Mouse (Mus musculus) embryonic facial prominence, embryonic 12.5 days (tissue): ENCODE results near the gene Hes1. TPM values are rescaled to one million over a fixed set of nuclear protein-coding genes. Genes with fewer than 3 reads are reported as not detected.

ENCODE experiments used
- ATAC-seq: fragments of 200-750 bp; cut with Nextera tagmentation; 2 replicates; pipeline ENCODE4 v1.8.0; 2017; ENCODE audit not compliant: insufficient number of reproducible peaks, insufficient read depth, low FRiP score, low TSS enrichment
- H3K27ac ChIP-seq: fragments of 300-500 bp; sonication (generic); 2 replicates; pipeline ENCODE4 v1.5.1; 2016; ENCODE audit warnings: mild to moderate bottlenecking
- H3K27me3 ChIP-seq: fragments of 300-500 bp; sonication (generic); 2 replicates; pipeline ENCODE4 v1.6.1; 2016; ENCODE audit warnings: mild to moderate bottlenecking, moderate library complexity
- H3K36me3 ChIP-seq: fragments of 300-500 bp; sonication (generic); 2 replicates; pipeline ENCODE4 v1.6.1; 2016; ENCODE audit warnings: mild to moderate bottlenecking
- H3K4me1 ChIP-seq: fragments of 300-500 bp; sonication (generic); 2 replicates; pipeline ENCODE4 v1.6.1; 2016
- H3K4me2 ChIP-seq: fragments of 300-500 bp; sonication (generic); replicated peaks from 2 replicates; pipeline ENCODE4 v1.6.1; 2016; ENCODE audit warnings: mild to moderate bottlenecking, moderate library complexity
- H3K4me3 ChIP-seq: fragments of 300-500 bp; sonication (generic); 2 replicates; pipeline ENCODE4 v1.5.1; 2016; ENCODE audit warnings: mild to moderate bottlenecking
- H3K9ac ChIP-seq: fragments of 300-500 bp; sonication (generic); 2 replicates; pipeline ENCODE4 v1.6.1; 2016; ENCODE audit warnings: mild to moderate bottlenecking, moderate library complexity
- H3K9me3 ChIP-seq: fragments of 300-500 bp; sonication (generic); 2 replicates; pipeline ENCODE4 v1.6.1; 2016; ENCODE audit warnings: mild to moderate bottlenecking, moderate library complexity
- WGBS: fragments of 180-500 bp; shearing (Covaris S2); methylation state at CpG from one replicate; pipeline ENCODE4 v1.1.7; 2016; 5-methylcytosine and 5-hydroxymethylcytosine counted together
- polyA plus RNA-seq: library from polyadenylated mRNA; unstranded; fragments of >200 nt; fragmentation: Nextera tagmentation; extraction: Ambion mirVana; gene quantifications from 2 replicates; pipeline ENCODE4 v1.2.1, GENCODE M21; 2016

Gene Hes1
- polyA plus RNA-seq, 1 experiment from 2014 or later: 65.2 TPM

DNA sequence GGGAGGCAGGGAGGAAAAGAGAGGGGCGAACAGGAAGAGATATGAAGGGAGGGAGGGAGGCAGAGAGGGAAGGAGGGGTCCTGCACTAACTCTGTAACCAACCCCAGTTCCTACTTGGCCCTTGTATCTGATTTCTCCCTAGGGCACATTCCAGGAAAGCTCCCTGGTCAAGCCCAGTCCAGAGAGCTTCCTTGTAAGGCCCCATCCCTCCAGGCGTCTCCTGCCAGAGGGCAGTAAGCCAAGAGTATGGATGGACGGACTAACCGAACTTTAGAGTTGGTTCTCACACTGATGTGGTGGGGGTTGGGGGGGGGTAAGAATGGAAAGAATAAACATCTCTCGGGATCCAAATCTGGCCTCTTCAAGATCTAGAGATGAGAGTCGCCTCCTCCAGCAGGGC, 29.7 kb upstream of the Hes1 start:
- Histone ChIP-seq H3K36me3 (no peaks in the 10 kb centered on the region), H3K9me3 (no peaks in the 10 kb centered on the region), H3K27me3 (no peaks in the 10 kb centered on the region), H3K4me2 (no peak overlapping the region), H3K9ac (no peak overlapping the region), H3K4me3 (no peak overlapping the region), H3K4me1 (peaks cover 23% of the 10 kb centered on the region), H3K27ac (no peak overlapping the region)
- 35% methylated on average over 6 of the region's 6 CpGs for WGBS
- no peak for ATAC-seq

DNA sequence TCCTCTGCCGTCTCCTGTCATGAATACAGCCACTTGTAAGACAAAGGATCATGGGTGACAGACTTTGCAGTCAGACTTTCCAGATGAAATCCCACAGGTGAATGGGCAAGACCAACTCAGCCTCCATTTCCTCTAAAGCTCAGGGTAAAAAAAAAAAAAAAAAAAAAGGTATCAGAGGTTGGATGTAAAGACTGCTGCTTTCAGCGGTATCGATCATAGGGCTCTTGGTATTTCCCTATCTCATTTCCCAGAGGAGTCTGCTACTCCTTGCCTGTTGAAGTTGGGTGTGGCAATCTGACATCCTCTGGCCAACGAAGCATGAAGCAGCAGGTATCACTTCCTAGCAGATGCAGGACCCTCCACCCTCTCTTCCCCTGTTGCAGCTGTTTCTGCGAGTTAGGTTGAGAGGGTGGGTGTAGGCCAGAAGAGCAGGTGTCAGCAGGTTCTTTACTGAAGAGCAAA, 29.2 kb upstream of the Hes1 start:
- no peaks in the 10 kb centered on the region for H3K9me3 ChIP-seq
- H3K4me1 ChIP-seq: peaks cover 22% of the 10 kb centered on the region
- ATAC-seq: no peak
- no peak overlapping the region for H3K4me3 ChIP-seq
- H3K9ac ChIP-seq: no peak overlapping the region
- no peak overlapping the region for H3K4me2 ChIP-seq
- no peaks in the 10 kb centered on the region for H3K27me3 ChIP-seq
- no peaks in the 10 kb centered on the region for H3K36me3 ChIP-seq
- no peak overlapping the region for H3K27ac ChIP-seq
- WGBS: 67% methylated on average over 5 of the region's 5 CpGs

DNA sequence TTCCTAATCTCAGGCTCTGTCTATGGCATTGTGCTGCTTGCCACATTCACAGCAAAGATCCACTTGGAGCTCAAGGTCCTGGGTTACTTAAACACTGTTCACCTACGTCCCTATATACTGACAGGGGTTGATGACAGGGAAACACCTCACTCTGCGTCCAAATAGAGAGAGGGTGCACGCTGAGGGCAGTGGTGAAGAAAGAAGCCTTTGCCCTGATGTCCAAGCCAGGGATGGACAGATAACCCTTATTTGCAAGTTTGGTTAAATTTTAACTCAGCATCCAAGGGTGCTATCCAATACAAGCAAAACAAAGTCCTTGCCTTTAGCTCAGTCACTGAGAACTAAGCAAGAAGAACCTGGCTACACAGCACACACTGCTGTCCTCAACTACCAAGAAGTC, 28.1 kb upstream of the Hes1 start:
- no peaks in the 10 kb centered on the region for H3K27me3 ChIP-seq
- no peaks in the 10 kb centered on the region for H3K36me3 ChIP-seq
- no peaks in the 10 kb centered on the region for H3K9me3 ChIP-seq
- WGBS: 90% methylated on average over 3 of the region's 3 CpGs
- peaks cover 22% of the 10 kb centered on the region for H3K4me1 ChIP-seq
- H3K4me3 ChIP-seq: no peak overlapping the region
- no peak overlapping the region for H3K4me2 ChIP-seq
- H3K9ac ChIP-seq: no peak overlapping the region
- H3K27ac ChIP-seq: no peak overlapping the region
- no peak for ATAC-seq

DNA sequence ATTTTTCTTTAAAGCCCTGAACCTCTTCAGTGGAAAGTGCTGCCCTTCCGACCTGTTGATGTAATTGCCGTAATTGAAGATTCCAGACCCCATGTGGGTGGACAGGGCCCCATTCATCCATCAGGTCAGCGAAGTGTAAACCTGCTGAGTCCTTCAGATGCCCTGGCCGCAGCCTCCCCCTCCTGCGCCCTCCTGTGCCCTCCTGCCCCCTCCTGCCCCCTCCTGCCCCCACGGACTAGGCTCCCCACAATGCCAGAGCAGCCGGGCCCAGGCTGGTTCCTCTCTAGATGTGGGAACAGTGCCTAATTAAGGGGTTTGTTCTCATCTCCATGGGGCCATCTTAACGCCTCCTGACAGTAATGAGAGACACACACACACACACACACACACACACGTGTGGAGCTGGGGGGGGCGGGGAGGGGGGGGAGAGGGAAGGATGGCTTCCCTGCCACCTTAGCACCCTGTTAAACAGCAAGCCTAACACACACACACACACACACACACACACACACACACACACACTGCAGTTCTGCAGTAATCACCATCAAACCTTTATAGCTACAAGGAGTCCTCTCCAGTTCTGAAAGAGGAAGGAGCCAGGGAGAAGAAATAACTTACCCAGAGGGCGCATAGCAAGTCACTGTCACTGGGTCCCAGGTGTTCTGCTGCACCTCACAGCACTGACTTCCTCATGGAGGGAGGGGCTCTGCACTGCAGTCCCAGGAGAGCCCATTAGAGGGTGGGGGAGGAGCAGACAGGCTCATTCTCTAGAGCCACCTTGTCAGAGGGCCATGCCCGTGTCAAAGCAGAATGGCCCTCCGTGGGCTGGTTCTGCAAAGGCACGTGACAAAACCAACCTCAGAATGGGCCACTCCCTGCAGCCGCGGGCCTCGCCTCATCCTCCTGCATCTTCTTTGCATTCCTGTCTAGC, 25.3 kb upstream of the Hes1 start:
- H3K4me1 ChIP-seq: peaks cover 17% of the 10 kb centered on the region
- H3K36me3 ChIP-seq: no peaks in the 10 kb centered on the region
- H3K27me3 ChIP-seq: no peaks in the 10 kb centered on the region
- no peak overlapping the region for H3K4me3 ChIP-seq
- no peak overlapping the region for H3K9ac ChIP-seq
- 14% methylated on average over 15 of the region's 17 CpGs for WGBS
- peak; percentile 81 for ATAC-seq
- H3K9me3 ChIP-seq: no peaks in the 10 kb centered on the region
- no peak overlapping the region for H3K27ac ChIP-seq
- no peak overlapping the region for H3K4me2 ChIP-seq

DNA sequence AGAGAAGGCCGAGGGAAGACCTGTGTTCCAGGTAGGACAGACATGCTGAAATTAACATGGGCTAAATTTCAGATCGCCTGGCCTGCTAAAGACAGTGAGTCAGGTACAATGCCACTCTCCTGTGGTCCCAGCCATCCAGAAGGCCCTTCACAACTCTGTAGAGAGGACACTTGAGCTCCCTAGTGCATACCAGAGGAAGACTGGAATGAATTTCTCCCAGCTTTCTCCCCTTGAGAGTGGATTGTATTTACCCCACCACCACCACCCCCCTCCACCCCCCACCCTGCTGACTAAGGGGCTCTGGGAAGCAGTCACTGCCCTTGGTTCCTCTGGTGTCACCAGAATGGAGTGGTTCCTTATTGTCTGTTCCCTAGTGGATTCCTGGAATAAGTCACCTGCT, 24.3 kb upstream of the Hes1 start:
- Histone ChIP-seq H3K4me3 (no peak overlapping the region), H3K27ac (no peak overlapping the region), H3K27me3 (no peaks in the 10 kb centered on the region), H3K4me2 (no peak overlapping the region), H3K4me1 (peaks cover 9% of the 10 kb centered on the region), H3K9ac (no peak overlapping the region), H3K9me3 (no peaks in the 10 kb centered on the region), H3K36me3 (no peaks in the 10 kb centered on the region)
- WGBS: 65% methylated on average over 2 of the region's 2 CpGs
- ATAC-seq: no peak

GRCm38 (mm10) chr16:30042859-30043258, 21.3 kb upstream of the Hes1 start:
- H3K4me3 ChIP-seq: no peak overlapping the region
- peaks cover 13% of the 10 kb centered on the region for H3K4me1 ChIP-seq
- no peak overlapping the region for H3K27ac ChIP-seq
- no peaks in the 10 kb centered on the region for H3K27me3 ChIP-seq
- no peak overlapping the region for H3K4me2 ChIP-seq
- ATAC-seq: no peak
- H3K36me3 ChIP-seq: no peaks in the 10 kb centered on the region
- WGBS: 67% methylated on average over 4 of the region's 4 CpGs
- no peaks in the 10 kb centered on the region for H3K9me3 ChIP-seq
- H3K9ac ChIP-seq: no peak overlapping the region

- H3K36me3 ChIP-seq: no peaks in the 10 kb centered on the region
- no peak for ATAC-seq
- H3K9me3 ChIP-seq: no peaks in the 10 kb centered on the region
- WGBS: 41% methylated on average over 5 of the region's 5 CpGs
- no peak overlapping the region for H3K9ac ChIP-seq
- no peak overlapping the region for H3K4me3 ChIP-seq
- H3K27me3 ChIP-seq: no peaks in the 10 kb centered on the region
- no peak overlapping the region for H3K27ac ChIP-seq
- peaks cover 5% of the 10 kb centered on the region; the same call in 1 of the 2 replicates for H3K4me1 ChIP-seq
- no peak overlapping the region for H3K4me2 ChIP-seq
Observed at GRCm38 (mm10) chr16:30045615-30046014, 18.6 kb upstream of the Hes1 start.

DNA sequence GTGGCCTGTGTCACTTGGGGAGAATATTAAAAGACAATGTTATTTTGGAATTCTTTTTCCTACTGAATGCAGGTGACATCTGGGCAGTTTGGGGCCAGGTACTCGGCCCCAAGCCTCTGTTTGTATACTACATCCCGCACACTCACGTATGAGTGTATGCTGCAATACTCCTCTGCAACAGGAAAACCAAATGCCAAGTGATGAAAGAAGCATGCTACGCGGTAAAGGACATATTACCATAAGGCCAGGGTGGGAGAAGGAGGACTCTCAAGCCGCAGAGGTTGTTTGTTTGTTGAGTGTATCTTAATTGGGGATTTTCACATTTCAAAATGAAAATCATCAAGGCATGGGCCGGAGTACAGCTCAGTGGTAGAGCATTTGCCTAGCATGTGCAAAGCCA, 17.2 kb upstream of the Hes1 start:
- Histone ChIP-seq H3K4me1 (peaks cover 5% of the 10 kb centered on the region; the same call in 1 of the 2 replicates), H3K27ac (no peak overlapping the region), H3K4me2 (no peak overlapping the region), H3K36me3 (no peaks in the 10 kb centered on the region), H3K9ac (no peak overlapping the region), H3K9me3 (no peaks in the 10 kb centered on the region), H3K27me3 (no peaks in the 10 kb centered on the region), H3K4me3 (no peak overlapping the region)
- WGBS: 76% methylated on average over 7 of the region's 7 CpGs
- no peak for ATAC-seq

DNA sequence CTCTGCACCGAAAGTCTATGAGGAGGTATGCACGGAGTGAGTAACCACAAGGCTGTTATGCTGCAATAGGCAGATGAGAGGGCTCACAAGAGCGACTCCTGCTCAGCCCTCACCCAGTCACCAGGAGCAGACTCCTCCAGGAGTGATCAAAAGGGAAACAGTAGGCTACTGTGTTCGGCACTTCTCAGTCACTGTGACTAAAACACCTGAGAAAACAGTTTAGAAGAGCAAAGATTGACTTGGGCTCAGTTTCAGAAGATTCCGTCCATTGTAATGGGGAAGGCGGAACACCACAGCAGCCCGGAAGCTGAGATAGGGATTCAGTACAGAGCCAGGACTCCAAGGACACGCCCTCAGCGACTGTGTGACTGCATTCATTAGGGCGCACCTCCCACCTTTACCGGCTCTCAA, 16.8 kb upstream of the Hes1 start:
- H3K4me1 ChIP-seq: peaks cover 6% of the 10 kb centered on the region
- H3K4me2 ChIP-seq: no peak overlapping the region
- WGBS: 43% methylated on average over 11 of the region's 11 CpGs
- no peak overlapping the region for H3K27ac ChIP-seq
- no peak for ATAC-seq
- H3K36me3 ChIP-seq: no peaks in the 10 kb centered on the region
- no peaks in the 10 kb centered on the region for H3K27me3 ChIP-seq
- no peaks in the 10 kb centered on the region for H3K9me3 ChIP-seq
- H3K9ac ChIP-seq: no peak overlapping the region
- no peak overlapping the region for H3K4me3 ChIP-seq

GRCm38 (mm10) chr16:30050767-30051490, 13.3 kb upstream of the Hes1 start:
- Histone ChIP-seq H3K4me3 (no peak overlapping the region), H3K4me2 (no peak overlapping the region), H3K4me1 (peaks cover 5% of the 10 kb centered on the region; the same call in 1 of the 2 replicates), H3K27ac (no peak overlapping the region), H3K27me3 (no peaks in the 10 kb centered on the region), H3K36me3 (no peaks in the 10 kb centered on the region), H3K9me3 (no peaks in the 10 kb centered on the region), H3K9ac (no peak overlapping the region)
- WGBS: 65% methylated on average over 10 of the region's 10 CpGs
- ATAC-seq: no peak

- H3K36me3 ChIP-seq: no peaks in the 10 kb centered on the region
- H3K9me3 ChIP-seq: no peaks in the 10 kb centered on the region
- H3K27ac ChIP-seq: no peak overlapping the region
- no peak overlapping the region for H3K4me3 ChIP-seq
- no peak for ATAC-seq
- H3K9ac ChIP-seq: no peak overlapping the region
- H3K4me2 ChIP-seq: no peak overlapping the region
- no peaks in the 10 kb centered on the region for H3K27me3 ChIP-seq
- H3K4me1 ChIP-seq: peaks cover 5% of the 10 kb centered on the region; the same call in 1 of the 2 replicates
- WGBS: 69% methylated on average over 2 of the region's 2 CpGs
Observed at GRCm38 (mm10) chr16:30052271-30052670, 11.9 kb upstream of the Hes1 start.
